Mouse (Mus musculus): Measurements from ENCODE around the gene Cyp2d34. TPM values are rescaled to one million over a fixed set of nuclear protein-coding genes. Genes with fewer than 3 reads are reported as not detected.

Gene Cyp2d34
- polyA plus RNA-seq, 1 experiment from 2014 or later, result not detected

- WGBS, result 92% methylated on average over 9 of the region's 9 CpGs
- Histone ChIP-seq H3K4me3 (no peak overlapping the region), H3K27me3 (no peaks in the 10 kb centered on the region), H3K4me1 (no peaks in the 10 kb centered on the region), H3K9me3 (no peaks in the 10 kb centered on the region), H3K4me2 (no peak overlapping the region), H3K36me3 (no peaks in the 10 kb centered on the region), H3K9ac (no peak overlapping the region), H3K27ac (no peak overlapping the region)
- no peak for ATAC-seq (ENCODE audit: insufficient number of reproducible peaks, insufficient read depth, low FRiP score, low TSS enrichment, low read depth)
These were observed 2.3 kb downstream of the Cyp2d34 start for GRCm38 (mm10) chr15:82618362-82619020.

GRCm38 (mm10) chr15:82582621-82583020 lies 38.1 kb downstream of the Cyp2d34 start:
- Histone ChIP-seq H3K27ac (no peak overlapping the region), H3K27me3 (no peaks in the 10 kb centered on the region), H3K9me3 (no peaks in the 10 kb centered on the region), H3K4me3 (no peak overlapping the region), H3K36me3 (no peaks in the 10 kb centered on the region), H3K4me1 (no peaks in the 10 kb centered on the region), H3K4me2 (no peak overlapping the region), H3K9ac (no peak overlapping the region)
- WGBS, result 83% methylated on average over 9 of the region's 9 CpGs
- ATAC-seq (ENCODE audit: insufficient number of reproducible peaks, insufficient read depth, low FRiP score, low TSS enrichment, low read depth), result no peak

GRCm38 (mm10) chr15:82579071-82579470 lies 41.7 kb downstream of the Cyp2d34 start:
- Histone ChIP-seq H3K4me2 (no peak overlapping the region), H3K9me3 (no peaks in the 10 kb centered on the region), H3K27me3 (no peaks in the 10 kb centered on the region), H3K4me1 (no peaks in the 10 kb centered on the region), H3K4me3 (no peak overlapping the region), H3K27ac (no peak overlapping the region), H3K9ac (no peak overlapping the region), H3K36me3 (no peaks in the 10 kb centered on the region)
- WGBS, result 74% methylated on average over 2 of the region's 2 CpGs
- ATAC-seq (ENCODE audit: insufficient number of reproducible peaks, insufficient read depth, low FRiP score, low TSS enrichment, low read depth), result no peak

- Histone ChIP-seq H3K4me3 (no peak overlapping the region), H3K27me3 (no peaks in the 10 kb centered on the region), H3K9me3 (no peaks in the 10 kb centered on the region), H3K4me1 (no peaks in the 10 kb centered on the region), H3K36me3 (no peaks in the 10 kb centered on the region), H3K4me2 (no peak overlapping the region), H3K9ac (no peak overlapping the region), H3K27ac (no peak overlapping the region)
- WGBS, result 75% methylated on average over 1 of the region's 1 CpGs
- ATAC-seq (ENCODE audit: insufficient number of reproducible peaks, insufficient read depth, low FRiP score, low TSS enrichment, low read depth), result no peak
These were observed 47.9 kb downstream of the Cyp2d34 start for GRCm38 (mm10) chr15:82572856-82573255.

Small RNA genes lying within 50 kb of the gene (microRNA-seq; reads per million reads assigned to microRNA genes)
- gene Gm27463 (not detected), gene Gm27742 (not detected)

Other genes starting within 250 kb of the Cyp2d34 start
- 10.3 and 10.5 TPM in 2 replicates for gene Cyp2d22, start 240.7 kb downstream of the Cyp2d34 start, polyA plus RNA-seq (2015; fragmentation: Nextera tagmentation; extraction: Ambion mirVana)
- gene Cyp2d11, start 226.9 kb downstream of the Cyp2d34 start, polyA plus RNA-seq (2015; fragmentation: Nextera tagmentation; extraction: Ambion mirVana), result not detected in 2 replicates
- 1.7 TPM in 1 of 2 replicates, not detected in the other for gene Cyp2d10, start 213.8 kb downstream of the Cyp2d34 start, polyA plus RNA-seq (2015; fragmentation: Nextera tagmentation; extraction: Ambion mirVana)
- not detected in 2 replicates for gene Cyp2d9, start 187.5 kb downstream of the Cyp2d34 start, polyA plus RNA-seq (2015; fragmentation: Nextera tagmentation; extraction: Ambion mirVana)
- not detected in 2 replicates for gene Cyp2d12, start 65.9 kb downstream of the Cyp2d34 start, polyA plus RNA-seq (2015; fragmentation: Nextera tagmentation; extraction: Ambion mirVana)
- gene Cyp2d40, start 143.2 kb upstream of the Cyp2d34 start, polyA plus RNA-seq (2015; fragmentation: Nextera tagmentation; extraction: Ambion mirVana), result not detected in 2 replicates
- 1.0 TPM in 1 of 2 replicates, not detected in the other for gene Cyp2d26, start 173.3 kb upstream of the Cyp2d34 start, polyA plus RNA-seq (2015; fragmentation: Nextera tagmentation; extraction: Ambion mirVana)

All from embryonic facial prominence, embryonic 13.5 days (tissue).